Mouse (Mus musculus) MEL (cell line): ENCODE measurements at regions not wholly inside any gene's neighbourhood (a gene's known extent, or its start where the extent isn't known, plus 50 kb on each side); places are given as distances from the start of the nearest gene placed in this dataset.

Source experiments
- DNase-seq: peaks from one replicate; pipeline ENCODE4 v3.0.0; 2011; ENCODE audit warnings: low read depth, low spot score
- H3K27ac ChIP-seq: 2 replicates; pipeline ENCODE4 v1.5.1; 2012; ENCODE audit warnings: low read depth, mild to moderate bottlenecking, control low read depth, low read length, moderate library complexity; ENCODE audit not compliant: control insufficient read depth
- H3K27me3 ChIP-seq, 2 experiments: fragments of 150-350 bp in 1 of 2; sonication (generic) in 1 of 2; 2 replicates each; pipeline ENCODE4 v1.6.1; 2012; ENCODE audit warnings: low read length in 2 of 2, mild to moderate bottlenecking in 2 of 2, improper control_type of control experiment in 1 of 2, moderate library complexity in 1 of 2; ENCODE audit not compliant: insufficient read depth in 2 of 2, control insufficient read depth in 1 of 2
- H3K36me3 ChIP-seq, 2 experiments: 2 replicates each; pipeline ENCODE4 v1.6.1; 2012 to 2014; ENCODE audit warnings: low read length in 2 of 2, improper control_type of control experiment in 1 of 2, inconsistent platforms in 1 of 2, mild to moderate bottlenecking in 1 of 2; ENCODE audit not compliant: insufficient read depth in 2 of 2, control insufficient read depth in 1 of 2
- H3K4me1 ChIP-seq, 2 experiments: fragments of 150-350 bp in 1 of 2; sonication (generic) in 1 of 2; 2 replicates each; pipeline ENCODE4 v1.6.1; 2012; ENCODE audit warnings: low read length in 2 of 2, improper control_type of control experiment in 1 of 2, mild to moderate bottlenecking in 1 of 2; ENCODE audit not compliant: insufficient read depth in 2 of 2, control insufficient read depth in 1 of 2
- H3K4me3 ChIP-seq, 2 experiments: fragments of 150-350 bp in 1 of 2; sonication (generic) in 1 of 2; 2 replicates each; pipeline ENCODE4 v1.5.1; 2012; ENCODE audit warnings: low read depth in 2 of 2, low read length in 2 of 2, mild to moderate bottlenecking in 2 of 2, moderate library complexity in 2 of 2, control low read depth in 1 of 2, improper control_type of control experiment in 1 of 2; ENCODE audit not compliant: control insufficient read depth in 1 of 2, insufficient read depth in 1 of 2
- H3K79me2 ChIP-seq: 2 replicates; pipeline ENCODE4 v1.6.1; 2012; ENCODE audit warnings: mild to moderate bottlenecking, low read length, moderate library complexity; ENCODE audit not compliant: control insufficient read depth, poor library complexity, insufficient read depth
- H3K9ac ChIP-seq: 2 replicates; pipeline ENCODE4 v1.6.1; 2012; ENCODE audit warnings: low read depth, mild to moderate bottlenecking, control low read depth, low read length, moderate library complexity; ENCODE audit not compliant: control insufficient read depth, poor library complexity, severe bottlenecking
- H3K9me3 ChIP-seq: fragments of 150-350 bp; sonication (generic); replicated peaks from 2 replicates; pipeline ENCODE4 v1.6.1; 2012; ENCODE audit warnings: mild to moderate bottlenecking, low read length, improper control_type of control experiment, moderate library complexity; ENCODE audit not compliant: insufficient read depth
- CHD2 ChIP-seq: IDR thresholded peaks from 2 replicates; pipeline ENCODE4 v1.6.1; 2011; ENCODE audit warnings: low read length, improper control_type of control experiment
- CTCF ChIP-seq, 3 experiments: IDR thresholded peaks in 2 of 3; conservative IDR thresholded peaks in 1 of 3; 2 replicates each; pipeline ENCODE4 v1.5.1; 2011 to 2012; ENCODE audit warnings: low read length in 3 of 3, low read depth in 2 of 3, mild to moderate bottlenecking in 2 of 3, improper control_type of control experiment in 1 of 3, inconsistent platforms in 1 of 3, mixed read lengths in 1 of 3, moderate library complexity in 1 of 3; ENCODE audit not compliant: control insufficient read depth in 1 of 3, insufficient read depth in 1 of 3, poor library complexity in 1 of 3, severe bottlenecking in 1 of 3
- ELF1 ChIP-seq: IDR thresholded peaks from 2 replicates; pipeline ENCODE4 v1.6.1; 2014; ENCODE audit warnings: low read depth, mild to moderate bottlenecking, inconsistent platforms, low read length, improper control_type of control experiment, moderate library complexity
- EP300 ChIP-seq, 2 experiments: IDR thresholded peaks; 2 replicates each; pipeline ENCODE4 v1.6.1; 2011; ENCODE audit warnings: improper control_type of control experiment in 2 of 2, low read length in 2 of 2, low read depth in 1 of 2, mild to moderate bottlenecking in 1 of 2
- ETS1 ChIP-seq: IDR thresholded peaks from 2 replicates; pipeline ENCODE4 v1.6.1; 2012; ENCODE audit warnings: low read depth, mild to moderate bottlenecking, inconsistent platforms, low read length, improper control_type of control experiment, moderate library complexity
- GABPA ChIP-seq: IDR thresholded peaks from 2 replicates; pipeline ENCODE4 v1.6.1; 2012; ENCODE audit warnings: low read depth, mild to moderate bottlenecking, inconsistent platforms, low read length, improper control_type of control experiment, moderate library complexity
- MAX ChIP-seq: IDR thresholded peaks from 2 replicates; pipeline ENCODE4 v1.6.1; 2011; ENCODE audit warnings: low read length, improper control_type of control experiment
- MYC ChIP-seq: IDR thresholded peaks from 2 replicates; pipeline ENCODE4 v1.6.1; 2011; ENCODE audit warnings: low read depth, mild to moderate bottlenecking, low read length, improper control_type of control experiment, moderate library complexity
- POLR2A ChIP-seq, 2 experiments: IDR thresholded peaks; 2 replicates each; pipeline ENCODE4 v1.6.1; 2011 to 2012; ENCODE audit warnings: low read length in 2 of 2, mild to moderate bottlenecking in 2 of 2, control low read depth in 1 of 2, improper control_type of control experiment in 1 of 2, low read depth in 1 of 2, moderate library complexity in 1 of 2; ENCODE audit not compliant: control insufficient read depth in 1 of 2, insufficient read depth in 1 of 2, poor library complexity in 1 of 2
- SIN3A ChIP-seq: IDR thresholded peaks from 2 replicates; pipeline ENCODE4 v1.6.1; 2012; ENCODE audit warnings: low read length, improper control_type of control experiment, inconsistent platforms
- TAL1 ChIP-seq: IDR thresholded peaks from 2 replicates; pipeline ENCODE4 v1.6.1; 2012; ENCODE audit warnings: mild to moderate bottlenecking, inconsistent platforms, low read length, moderate library complexity, mixed read lengths
- UBTF ChIP-seq: IDR thresholded peaks from 2 replicates; pipeline ENCODE4 v1.6.1; 2012; ENCODE audit warnings: low read depth, mild to moderate bottlenecking, inconsistent platforms, low read length, improper control_type of control experiment, moderate library complexity, borderline replicate concordance; ENCODE audit not compliant: insufficient read depth
- ZKSCAN1 ChIP-seq: IDR thresholded peaks from 2 replicates; pipeline ENCODE4 v1.6.1; 2012; ENCODE audit warnings: low read depth, mild to moderate bottlenecking, inconsistent platforms, low read length, improper control_type of control experiment, moderate library complexity

DNA sequence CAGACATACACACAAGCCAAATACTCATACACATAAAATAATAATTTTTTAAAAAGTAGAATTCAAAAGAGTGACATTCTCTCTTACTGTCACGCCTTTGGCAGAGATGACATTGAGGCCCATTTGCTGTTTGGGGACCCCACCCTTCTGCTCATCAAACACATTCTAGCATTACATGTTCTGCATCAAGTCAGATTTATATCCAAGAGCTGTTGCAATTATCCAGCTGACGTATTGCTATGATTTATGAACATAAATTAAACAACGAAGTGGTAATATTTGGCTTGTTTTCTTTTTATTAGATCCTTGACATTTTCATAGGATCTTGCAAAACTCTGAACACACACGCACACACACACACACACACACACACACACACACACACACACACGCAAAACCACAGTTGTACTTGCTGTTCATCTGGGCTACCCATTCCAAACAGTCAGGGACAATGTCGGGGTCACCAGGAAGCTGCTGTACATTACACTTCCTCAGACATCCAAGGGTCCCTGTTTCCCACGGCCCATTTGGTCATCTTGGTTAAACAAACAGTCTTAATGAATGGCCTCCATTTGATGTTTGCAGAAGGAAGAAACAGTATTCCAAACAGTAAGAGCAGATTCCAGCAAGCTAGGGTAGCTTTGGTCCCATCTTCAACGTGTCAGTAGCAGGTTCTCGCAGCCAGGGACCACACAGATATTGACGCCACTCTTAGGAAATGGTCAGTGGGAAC, 50.3 kb upstream of the Vash1 start:
- no peak overlapping the region for H3K9ac ChIP-seq
- no peaks in the 10 kb centered on the region for H3K4me1 ChIP-seq
- H3K9me3 ChIP-seq = no peaks in the 10 kb centered on the region
- peaks cover 0 to 2% of the 10 kb centered on the region in 2 experiments; a peak in 1 of 4 replicates for H3K27me3 ChIP-seq
- H3K79me2 ChIP-seq = no peaks in the 10 kb centered on the region
- H3K36me3 ChIP-seq = no peaks in the 10 kb centered on the region
- TF ChIP-seq MYC (no peak), ZKSCAN1 (no peak), GABPA (no peak), MAX (no peak), SIN3A (no peak), ELF1 (no peak), TAL1 (no peak), UBTF (no peak), EP300 (IDR thresholded peaks at IDR 0.05; ENCODE audit: low read depth in 1 of 2, low read length in 2 of 2) (no peak), ETS1 (no peak), CHD2 (no peak), POLR2A (IDR thresholded peaks at IDR 0.05; ENCODE audit: control insufficient read depth in 1 of 2, insufficient read depth in 1 of 2, low read depth in 1 of 2, low read length in 2 of 2, poor library complexity in 1 of 2) (no peak), CTCF (IDR thresholded peaks at IDR 0.05 in 2 of 3, conservative IDR thresholded peaks at IDR 0.05 in 1 of 3; ENCODE audit: control insufficient read depth in 1 of 3, insufficient read depth in 1 of 3, low read depth in 2 of 3, low read length in 3 of 3, poor library complexity in 1 of 3, severe bottlenecking in 1 of 3) (no peak)
- TF ChIP-seq, all 39 proteins: peak for 0
- H3K27ac ChIP-seq = no peak overlapping the region
- DNase-seq = no peak
- no peak overlapping the region for H3K4me3 ChIP-seq
